Mouse (Mus musculus) cerebellum, postnatal 14 days (tissue): ENCODE data around the gene Cebpz.

Experiments
- DNase-seq, 2 experiments: peaks; one replicate each; pipeline ENCODE4 v3.0.0; 2021; ENCODE audit warnings: mixed read lengths in 2 of 2

Gene Cebpz

GRCm38 (mm10) chr17:78895394-78895793, 41.5 kb downstream of the Cebpz start:
- peak in 1 of 2 experiments; percentile 56 for DNase-seq

- DNase-seq: no peak
These were observed 41.9 kb downstream of the Cebpz start for GRCm38 (mm10) chr17:78894991-78895390.

GRCm38 (mm10) chr17:78891020-78891419, 45.8 kb downstream of the Cebpz start:
- DNase-seq: no peak

GRCm38 (mm10) chr17:78889184-78889583, 47.7 kb downstream of the Cebpz start:
- peak; percentile 96 to 97 for DNase-seq

- DNase-seq: peak; percentile 65 to 67
These were observed 48.3 kb downstream of the Cebpz start for GRCm38 (mm10) chr17:78888554-78888953.

GRCm38 (mm10) chr17:78885286-78886065, 51.4 kb downstream of the Cebpz start:
- DNase-seq: no peak

- no peak for DNase-seq
These were observed 53.6 kb downstream of the Cebpz start for GRCm38 (mm10) chr17:78883291-78883690.

- DNase-seq: peak; percentile 68 to 71
These were observed 54.3 kb downstream of the Cebpz start, which contains the start of gene Eif2ak2 for GRCm38 (mm10) chr17:78882401-78883112. TSS of gene Eif2ak2 (minus strand) at chr17:78882573.

GRCm38 (mm10) chr17:78881878-78882304, 55.0 kb downstream of the Cebpz start:
- peak in 1 of 2 experiments; percentile 20 for DNase-seq

- DNase-seq: no peak
These were observed 63.0 kb downstream of the Cebpz start for GRCm38 (mm10) chr17:78873886-78874285.
